Mouse (Mus musculus): ENCODE measurements around the gene Grem1.

DNA sequence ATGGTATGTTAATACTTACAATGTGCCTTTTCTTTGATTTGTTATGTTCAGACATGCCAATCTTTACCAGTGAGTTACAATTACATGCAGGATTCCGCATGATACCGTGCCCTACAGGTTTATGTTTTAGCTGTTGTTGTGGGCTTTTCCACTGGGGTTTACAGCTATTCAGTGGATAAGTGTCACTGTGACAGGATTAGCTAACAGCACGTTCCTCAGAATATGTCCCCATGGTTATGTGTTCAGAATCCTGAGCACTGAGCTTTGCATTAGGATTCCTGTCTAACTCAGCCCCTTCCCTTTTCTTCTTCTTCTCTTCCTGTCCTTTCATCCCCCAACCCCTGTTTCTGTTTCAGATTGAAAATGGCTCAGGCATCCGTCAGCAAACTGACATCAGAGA, 50.9 kb downstream of the Grem1 start:
- TF ChIP-seq IRF4 (IDR thresholded peaks at IDR 0.05; ENCODE audit: low read depth, low read length) (no peak), POLR2A (IDR thresholded peaks at IDR 0.05; ENCODE audit: low read depth, low read length) (no peak)
